Mouse (Mus musculus) embryonic facial prominence, embryonic 14.5 days (tissue): ENCODE measurements at regions not wholly inside any gene's neighbourhood (a gene's known extent, or its start where the extent isn't known, plus 50 kb on each side); places are given as distances from the start of the nearest gene placed in this dataset.
"Not testable (repeated sequence)": the region's sequence is repeated elsewhere in the genome, so short reads cannot be mapped to it uniquely, and the experiment has no call there.

ENCODE experiments used
- ATAC-seq: fragments of 200-750 bp; cut with Nextera tagmentation; 2 replicates; pipeline ENCODE4 v1.8.0; 2017; ENCODE audit warnings: low read depth, moderate number of reproducible peaks, moderate TSS enrichment
- DNase-seq: peaks from one replicate; pipeline ENCODE4 v3.0.0-alpha.2; 2015; ENCODE audit warnings: low spot score
- H3K27ac ChIP-seq: fragments of 300-500 bp; sonication (generic); replicated peaks from 2 replicates; pipeline ENCODE4 v1.5.1; 2014; ENCODE audit warnings: low read depth, mild to moderate bottlenecking, low read length, moderate library complexity
- H3K27me3 ChIP-seq: fragments of 300-500 bp; sonication (generic); replicated peaks from 2 replicates; pipeline ENCODE4 v1.6.1; 2014; ENCODE audit warnings: low read length; ENCODE audit not compliant: control insufficient read depth, insufficient read depth
- H3K36me3 ChIP-seq: fragments of 300-500 bp; sonication (generic); 2 replicates; pipeline ENCODE4 v1.6.1; 2014; ENCODE audit warnings: low read length, mixed read lengths; ENCODE audit not compliant: control insufficient read depth, insufficient read depth
- H3K4me1 ChIP-seq: fragments of 300-500 bp; sonication (generic); 2 replicates; pipeline ENCODE4 v1.6.1; 2014; ENCODE audit warnings: antibody characterized with exemption, low read length; ENCODE audit not compliant: control insufficient read depth, insufficient read depth
- H3K4me2 ChIP-seq: fragments of 300-500 bp; sonication (generic); 2 replicates; pipeline ENCODE4 v1.6.1; 2014; ENCODE audit warnings: low read depth, mild to moderate bottlenecking, low read length, moderate library complexity, mixed read lengths
- H3K4me3 ChIP-seq: fragments of 300-500 bp; sonication (generic); 2 replicates; pipeline ENCODE4 v1.5.1; 2014; ENCODE audit warnings: low read depth, mild to moderate bottlenecking, low read length
- H3K9ac ChIP-seq: fragments of 300-500 bp; sonication (generic); 2 replicates; pipeline ENCODE4 v1.6.1; 2014; ENCODE audit warnings: low read depth, mild to moderate bottlenecking, low read length, moderate library complexity, mixed read lengths
- H3K9me3 ChIP-seq: fragments of 300-500 bp; sonication (generic); 2 replicates; pipeline ENCODE4 v1.6.1; 2016; ENCODE audit warnings: low read length; ENCODE audit not compliant: control insufficient read depth
- WGBS: fragments of 180-500 bp; shearing (Covaris S2); extraction: QIAGEN DNeasy Blood & Tissue Kit; methylation state at CpG from one replicate; pipeline ENCODE4 v1.1.7; 2014; 5-methylcytosine and 5-hydroxymethylcytosine counted together

- 3% methylated on average over 18 of the region's 49 CpGs for WGBS
- peak; percentile 0 for DNase-seq
- H3K4me1 ChIP-seq, result not testable (repeated sequence)
Observed at GRCm38 (mm10) chr4:145774241-145774761, 94.3 kb upstream of the Zfp986 start.

DNA sequence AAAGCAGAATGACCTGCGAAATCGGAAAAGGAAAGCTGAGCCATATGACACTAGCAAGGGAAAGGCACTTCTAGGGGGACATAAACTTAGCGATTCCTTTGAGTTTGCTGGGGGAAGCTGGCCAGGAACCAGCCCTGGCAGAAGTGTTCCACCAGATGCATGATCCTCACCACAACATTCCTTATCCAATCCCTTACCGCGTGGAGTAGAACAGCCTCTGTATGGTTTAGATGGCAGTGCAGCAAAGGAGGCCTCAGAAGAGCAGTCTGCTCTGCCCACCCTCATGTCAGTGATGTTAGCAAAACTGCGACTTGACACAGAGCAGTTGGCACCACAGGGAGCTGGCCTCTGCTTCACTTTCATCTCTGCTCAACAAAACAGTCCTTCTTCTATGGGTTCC lies 93.7 kb upstream of the Zfp986 start:
- ATAC-seq, DNase-seq, H3K4me1 ChIP-seq, H3K9me3 ChIP-seq, H3K36me3 ChIP-seq, H3K4me2 ChIP-seq, H3K4me3 ChIP-seq, H3K9ac ChIP-seq, H3K27me3 ChIP-seq, H3K27ac ChIP-seq: not testable (repeated sequence)
- 13% methylated on average over 1 of the region's 6 CpGs for WGBS

More at GRCm38 (mm10) chr4:145774241-145774761, 94.3 kb upstream of the Zfp986 start:
- H3K9me3 ChIP-seq, H3K27ac ChIP-seq, H3K27me3 ChIP-seq, H3K36me3 ChIP-seq: not testable (repeated sequence)
- Histone ChIP-seq H3K9ac (peak overlapping the region; percentile 42; the same call in 1 of the 2 replicates), H3K4me3 (peak overlapping the region; percentile 23), H3K4me2 (peak overlapping the region; percentile 35)
- peak; percentile 91 for ATAC-seq

DNA sequence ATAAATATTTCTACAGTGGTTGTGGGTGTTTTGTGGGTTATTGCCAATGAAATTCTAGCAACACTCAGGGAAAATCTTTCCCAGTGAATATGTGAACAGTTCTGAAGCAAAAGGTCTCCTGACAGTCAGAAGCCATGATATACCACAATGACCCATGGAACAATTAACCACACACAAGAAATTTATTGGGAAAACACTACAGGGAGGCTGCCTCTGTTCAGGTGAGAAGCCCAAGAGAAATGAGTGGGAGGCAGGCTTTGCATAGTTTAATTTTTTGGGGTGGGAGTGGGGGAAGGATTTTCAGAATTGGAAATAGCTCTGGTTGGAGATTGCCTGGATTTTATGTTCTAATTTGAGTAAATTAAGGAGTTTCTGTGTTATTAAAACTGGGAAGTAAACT lies 92.1 kb upstream of the Zfp986 start:
- H3K27ac ChIP-seq, ATAC-seq, H3K4me2 ChIP-seq, DNase-seq, H3K4me1 ChIP-seq, H3K27me3 ChIP-seq, H3K4me3 ChIP-seq, H3K9me3 ChIP-seq, H3K36me3 ChIP-seq, H3K9ac ChIP-seq: not testable (repeated sequence)

GRCm38 (mm10) chr4:145781281-145781896 lies 87.2 kb upstream of the Zfp986 start:
- not testable (repeated sequence) for H3K27me3 ChIP-seq, ATAC-seq, H3K9ac ChIP-seq, H3K36me3 ChIP-seq, H3K4me2 ChIP-seq, DNase-seq, H3K4me1 ChIP-seq, H3K9me3 ChIP-seq, H3K4me3 ChIP-seq, H3K27ac ChIP-seq
- no CpG with 5 or more reads among the region's 14 CpGs for WGBS

- not testable (repeated sequence) for DNase-seq, H3K4me1 ChIP-seq, H3K27ac ChIP-seq, H3K36me3 ChIP-seq, H3K4me2 ChIP-seq, H3K4me3 ChIP-seq, H3K9me3 ChIP-seq, H3K9ac ChIP-seq, ATAC-seq, H3K27me3 ChIP-seq
- WGBS, result no CpG with 5 or more reads among the region's 4 CpGs
Observed at GRCm38 (mm10) chr4:145814674-145815073, 53.9 kb upstream of the Zfp986 start.
